Mouse (Mus musculus) cerebellum, postnatal 14 days (tissue): ENCODE data around the gene Rpl36.

Experiments used
- DNase-seq, 2 experiments: peaks; one replicate each; pipeline ENCODE4 v3.0.0; 2021; ENCODE audit warnings: mixed read lengths in 2 of 2

Rpl36 gene

GRCm38 (mm10) chr17:56613236-56613844 is at the start of gene Rpl36:
Rpl36 (plus strand) TSS chr17:56613416.
- peak; percentile 99 for DNase-seq

- DNase-seq = peak in 1 of 2 experiments; percentile 52
These were observed 46.9 kb upstream of the Rpl36 start for GRCm38 (mm10) chr17:56566293-56566692.

GRCm38 (mm10) chr17:56566918-56567317 is 46.3 kb upstream of the Rpl36 start:
- no peak for DNase-seq

DNA sequence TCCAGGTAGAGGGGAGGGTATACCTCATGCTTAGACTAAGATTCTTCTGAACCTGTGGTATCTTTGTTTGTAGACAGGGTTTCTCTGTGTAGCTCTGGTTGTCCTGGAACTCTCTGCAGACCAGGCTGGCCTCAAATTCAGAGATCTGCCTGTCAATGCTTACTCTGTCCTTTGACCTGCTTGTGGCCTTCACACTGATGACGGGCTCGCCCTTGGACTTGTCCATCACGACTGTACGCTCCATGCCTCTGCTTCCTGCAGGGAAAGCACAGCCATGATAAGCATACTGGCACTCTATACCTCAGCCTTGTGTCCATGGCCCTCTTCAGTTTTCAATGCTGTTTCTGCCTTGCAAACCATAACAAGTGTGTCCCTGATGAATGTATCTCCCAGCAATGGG is 45.8 kb upstream of the Rpl36 start:
- no peak for DNase-seq

DNA sequence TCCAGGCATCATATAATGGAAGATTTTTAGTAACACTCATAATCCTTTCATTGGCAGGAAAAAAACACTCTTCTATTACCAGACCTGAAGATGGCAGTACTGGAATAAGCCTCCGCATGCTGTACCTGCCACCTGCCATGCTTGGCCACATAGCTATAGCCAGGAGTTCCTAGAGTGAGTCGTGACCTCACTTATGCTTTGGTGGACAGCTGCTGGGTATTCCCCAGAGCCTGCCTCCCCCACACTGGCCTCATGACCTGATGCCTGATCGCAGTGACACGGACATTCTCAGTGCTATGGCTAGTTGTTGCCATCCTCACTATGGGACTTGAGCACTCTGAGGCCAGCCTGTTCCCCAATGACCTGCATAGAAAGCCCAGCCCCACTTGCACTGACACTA is 42.9 kb upstream of the Rpl36 start:
- DNase-seq = no peak

DNA sequence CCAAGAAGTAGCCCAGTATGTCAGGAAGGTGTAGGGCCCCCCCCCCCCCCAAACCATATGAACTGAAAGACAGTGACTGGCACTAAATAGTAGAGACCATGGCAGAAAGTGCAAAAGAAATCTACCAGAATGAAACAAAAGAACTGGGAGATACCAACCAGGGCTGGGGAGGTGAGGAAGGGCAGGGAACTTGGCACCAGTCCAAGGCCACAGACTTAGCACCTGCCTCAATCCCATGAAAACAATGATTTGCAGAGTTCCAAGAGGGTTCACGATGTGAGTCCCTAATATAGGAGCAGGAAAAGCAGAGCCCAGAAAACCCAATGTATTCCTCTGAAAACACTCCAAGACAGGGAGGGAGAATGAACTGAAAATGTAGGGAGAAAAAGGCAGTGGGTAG is 41.1 kb upstream of the Rpl36 start:
- peak in 1 of 2 experiments; percentile 48 for DNase-seq

GRCm38 (mm10) chr17:56572939-56573338 is 40.3 kb upstream of the Rpl36 start:
- no peak for DNase-seq

DNA sequence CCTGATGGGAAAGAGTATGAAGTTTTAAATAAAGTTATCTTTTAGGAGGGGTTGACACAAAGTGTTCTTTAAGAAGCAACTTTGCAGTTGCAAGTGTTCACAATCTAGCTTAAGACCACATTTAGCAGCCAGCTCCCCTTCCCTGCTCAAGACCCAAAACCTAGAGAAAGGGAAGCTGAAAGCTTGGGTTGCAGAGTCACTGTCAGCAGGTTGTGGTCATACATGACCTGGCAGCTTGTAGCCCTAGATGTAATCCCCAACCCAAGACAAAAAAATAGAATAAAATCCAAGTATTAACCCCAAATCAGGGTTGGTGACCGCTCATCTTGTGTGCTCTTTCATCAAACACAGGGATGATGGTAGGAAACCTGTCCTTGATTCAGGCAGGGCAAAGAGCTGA is 30.1 kb upstream of the Rpl36 start:
- no peak for DNase-seq

- peak; percentile 28 to 73 for DNase-seq
These were observed 29.5 kb upstream of the Rpl36 start for GRCm38 (mm10) chr17:56583611-56584256.

DNA sequence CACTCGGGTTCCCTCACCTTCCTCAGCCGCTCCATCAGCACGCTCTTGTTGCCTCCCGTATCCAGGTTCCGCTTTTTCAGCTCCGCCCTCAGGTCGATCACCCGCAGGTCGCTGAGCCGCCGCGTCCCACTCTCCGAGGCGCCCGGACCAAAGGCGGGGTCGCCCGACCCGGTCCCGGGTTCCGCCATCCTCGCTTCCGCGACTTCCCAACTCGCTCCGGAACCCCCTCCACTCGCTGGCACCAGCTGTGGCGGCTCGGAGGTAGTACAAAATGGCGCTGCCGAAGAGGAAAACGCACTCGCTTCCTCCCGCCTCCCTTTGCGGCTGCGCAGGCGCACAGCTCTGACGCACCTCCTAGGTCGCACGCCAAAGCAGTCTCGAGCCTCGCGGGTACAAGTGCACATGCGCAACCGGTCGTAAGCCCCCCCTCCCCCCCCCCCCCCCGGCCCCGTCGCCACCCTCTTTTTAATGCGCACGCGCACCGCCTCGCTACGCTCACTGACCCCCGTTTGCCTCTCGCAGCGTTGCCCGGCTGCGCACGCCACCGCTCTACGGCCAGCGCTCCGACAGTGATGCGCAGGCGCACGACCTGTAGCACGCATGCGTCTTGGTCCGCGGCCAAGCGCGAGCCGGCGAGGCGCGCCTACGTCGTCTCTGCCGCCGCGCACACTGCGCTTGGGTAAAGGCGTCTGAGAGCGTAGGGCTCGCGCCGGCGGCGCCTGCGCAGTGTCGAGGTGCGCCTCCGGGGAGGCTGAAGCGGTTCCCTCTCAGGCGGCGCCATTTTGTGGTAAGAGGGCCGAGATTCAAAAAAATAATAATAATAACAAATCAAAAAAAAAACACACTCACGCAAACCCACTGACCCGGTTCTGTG is 28.7 kb upstream of the Rpl36 start, which contains the start of the genes Safb2 and Safb:
Gene Safb2 (minus strand): TSS at position 329 of the 874 bp plus-strand sequence.
Gene Safb (plus strand): TSS at position 569 of the 874 bp plus-strand sequence.
- DNase-seq = peak; percentile 99 to 100

- peak in 1 of 2 experiments; percentile 71 for DNase-seq
These were observed 27.9 kb upstream of the Rpl36 start for GRCm38 (mm10) chr17:56585171-56585821.

DNA sequence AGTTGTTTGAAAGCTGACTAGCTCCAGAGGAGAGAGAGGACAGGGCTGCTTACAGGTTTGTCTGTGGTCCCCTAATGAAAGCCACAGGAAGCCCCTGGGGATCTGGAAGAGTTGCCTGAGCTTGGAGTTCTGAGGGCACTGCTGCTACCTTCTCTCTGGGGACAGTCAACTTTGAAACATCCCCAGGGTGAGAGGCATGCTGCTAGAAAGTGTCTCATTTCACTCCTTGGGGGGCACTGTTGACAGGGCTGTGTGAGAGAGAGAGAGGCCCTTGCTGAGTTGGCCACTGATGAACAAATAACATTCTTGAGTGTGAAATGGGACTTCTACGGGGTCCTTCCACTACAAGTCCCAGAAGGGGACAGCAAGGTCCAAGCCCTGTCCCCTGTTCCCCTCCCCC is 25.4 kb upstream of the Rpl36 start:
- no peak for DNase-seq

- no peak for DNase-seq
These were observed 24.3 kb upstream of the Rpl36 start for GRCm38 (mm10) chr17:56588921-56589320.

DNA sequence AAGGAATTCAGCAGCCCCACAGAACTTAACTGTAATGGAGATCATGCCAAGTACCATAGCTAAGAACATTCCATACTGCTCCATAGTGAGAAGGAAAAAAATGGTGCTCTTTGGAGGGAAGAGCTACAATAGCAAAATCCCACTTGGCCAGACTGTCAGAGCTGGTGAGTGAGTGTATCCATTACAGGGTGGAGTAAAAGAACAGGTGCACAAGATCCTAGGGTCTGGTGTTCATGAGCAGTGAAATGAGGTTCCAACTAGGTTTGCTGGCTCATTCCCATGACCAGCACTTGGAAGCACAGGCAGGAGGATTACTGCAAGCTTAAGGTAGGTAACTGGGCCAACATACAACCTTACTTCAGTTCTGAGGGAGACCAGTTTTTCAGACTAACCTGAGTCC is 20.7 kb upstream of the Rpl36 start:
- DNase-seq = no peak

GRCm38 (mm10) chr17:56593527-56594271 is 19.5 kb upstream of the Rpl36 start:
- peak; percentile 48 to 57 for DNase-seq

GRCm38 (mm10) chr17:56603186-56604069 is 9.8 kb upstream of the Rpl36 start:
- DNase-seq = peak; percentile 71

GRCm38 (mm10) chr17:56604070-56604380 is 9.2 kb upstream of the Rpl36 start:
- peak in 1 of 2 experiments; percentile 15 for DNase-seq

DNA sequence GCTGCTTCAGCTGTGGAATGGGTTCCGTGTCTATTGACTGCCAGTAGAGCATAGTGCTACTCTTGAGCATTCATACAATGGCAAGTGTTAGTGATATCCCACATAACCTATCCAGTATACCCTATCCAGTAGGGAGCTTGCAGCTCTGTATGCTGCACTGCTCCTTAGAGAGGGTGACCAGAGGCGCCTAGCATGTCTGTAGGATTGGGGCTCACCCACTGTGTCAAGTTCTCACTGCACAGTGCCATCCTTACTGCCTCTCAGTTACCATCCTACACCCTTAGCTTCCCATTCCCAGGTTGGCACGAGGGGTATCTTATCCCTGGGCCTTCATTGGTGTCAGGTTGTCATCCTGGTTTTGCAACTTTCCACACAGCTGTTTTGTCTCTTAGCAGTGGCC is 8.8 kb upstream of the Rpl36 start:
- no peak for DNase-seq

DNA sequence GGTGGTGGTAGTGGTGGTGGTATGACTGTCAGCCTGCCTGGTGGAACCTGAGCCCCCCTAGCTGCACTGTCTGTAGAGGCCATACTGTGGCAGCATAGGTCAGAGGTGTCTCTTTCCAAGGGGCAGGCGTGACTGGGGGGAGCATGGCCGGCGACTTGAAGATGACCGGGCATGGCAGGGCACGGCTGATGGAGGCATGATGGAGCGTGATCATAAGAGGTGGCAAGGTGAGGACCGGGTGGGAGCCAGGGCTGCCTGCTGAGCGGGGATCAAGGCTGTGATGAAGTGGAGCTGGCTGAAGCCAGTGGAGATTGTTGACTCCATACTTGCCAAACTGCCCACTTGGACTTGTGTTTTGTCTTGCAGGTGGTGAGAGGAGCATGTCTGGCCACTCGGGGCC is 7.8 kb upstream of the Rpl36 start:
- DNase-seq = peak in 1 of 2 experiments; percentile 13

DNA sequence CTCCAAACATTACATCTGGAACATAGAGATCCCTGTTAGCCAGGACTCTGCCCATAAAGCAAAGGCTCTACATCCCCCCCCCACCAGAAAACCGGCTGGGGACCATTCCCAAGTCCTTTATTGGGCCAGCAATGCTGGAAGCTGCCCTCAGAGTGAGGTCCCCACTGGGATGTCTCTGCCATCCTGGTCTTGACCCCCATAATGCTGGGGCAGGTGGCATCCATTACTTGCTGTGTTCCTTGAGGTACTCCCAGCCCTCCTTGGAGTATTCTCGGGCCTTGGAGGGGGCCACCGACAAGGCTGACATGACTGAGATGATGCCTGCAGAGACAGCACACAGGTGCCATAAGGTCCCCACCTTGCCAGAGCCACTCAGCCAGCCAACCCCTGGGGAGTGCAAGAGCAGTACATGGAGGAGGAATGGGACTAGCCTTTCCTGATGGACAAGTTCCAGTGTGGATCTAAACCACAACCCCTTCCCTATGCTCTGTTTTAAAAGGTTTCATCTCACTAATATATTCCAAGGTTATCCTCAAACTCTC is 5.6 kb upstream of the Rpl36 start:
- peak in 1 of 2 experiments; percentile 44 for DNase-seq

- peak in 1 of 2 experiments; percentile 52 for DNase-seq
These were observed 4.5 kb upstream of the Rpl36 start for GRCm38 (mm10) chr17:56608699-56609098.
